Mouse (Mus musculus): ENCODE data around the gene Ntm.
A peak's percentile ranks its signal among the peaks of the same experiment; 100 is the strongest.

The Ntm gene

DNA sequence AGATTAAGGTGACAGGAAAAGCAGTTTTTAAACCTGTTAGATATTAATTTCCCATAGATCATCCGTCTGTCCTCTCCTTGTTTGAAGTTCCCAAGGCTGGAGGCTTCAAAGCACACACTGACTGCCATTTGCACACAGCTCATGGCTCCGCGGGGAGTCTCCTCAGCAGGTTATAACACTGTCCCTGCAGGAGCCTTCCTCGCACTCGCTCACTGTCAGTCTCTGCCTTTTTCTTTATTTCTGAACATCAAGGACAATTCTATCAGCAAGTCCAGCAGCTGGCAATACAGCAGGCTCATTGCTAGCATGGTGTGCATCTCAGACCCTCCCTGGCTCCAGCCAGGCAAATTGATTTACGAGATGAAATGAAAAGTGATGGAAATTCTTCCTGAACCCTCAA is 485.7 kb downstream of the Ntm start:
- no peak for DNase-seq (ENCODE audit: low spot score in 2 of 2)

GRCm38 (mm10) chr9:29473418-29473817 is 489.5 kb downstream of the Ntm start:
- DNase-seq (ENCODE audit: low spot score in 2 of 2): no peak

DNA sequence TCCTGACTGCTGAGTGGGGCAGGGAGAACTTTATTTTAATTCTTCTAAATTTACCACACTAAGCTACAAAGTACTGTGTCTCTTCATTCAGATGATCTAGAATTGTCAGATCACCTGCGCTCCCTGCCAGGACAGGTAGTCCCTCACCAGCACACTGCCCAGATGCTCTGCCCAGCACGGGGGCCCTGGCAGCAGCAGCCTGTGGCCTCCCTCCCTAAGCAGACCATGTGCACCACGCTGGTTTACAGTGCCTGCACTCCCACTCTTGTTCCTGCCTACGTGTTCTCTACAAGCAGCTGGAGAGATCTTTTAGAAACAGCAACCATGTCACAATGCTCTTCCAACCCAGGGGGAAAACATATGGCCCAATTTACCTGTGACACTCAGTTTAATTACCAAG is 490.7 kb downstream of the Ntm start:
- DNase-seq (ENCODE audit: low spot score in 2 of 2): no peak

DNA sequence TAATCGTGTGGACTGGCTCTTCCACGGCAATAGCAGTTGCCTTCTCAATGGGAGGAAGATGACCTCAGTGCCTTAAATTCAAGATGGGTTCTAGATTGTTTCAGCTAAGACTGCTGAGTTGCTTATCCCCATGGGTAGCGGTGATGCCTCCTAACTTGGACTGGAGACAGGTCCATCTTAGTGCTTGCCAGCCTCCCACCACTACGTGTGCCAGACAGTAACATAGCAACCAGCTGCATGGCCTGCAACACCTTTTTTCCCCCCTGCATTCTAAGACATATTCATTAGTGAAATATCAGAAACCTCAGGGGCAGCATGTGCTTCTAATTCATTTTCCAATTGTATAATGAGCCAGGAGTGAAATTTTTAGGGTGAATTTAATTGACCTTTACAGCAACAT is 498.2 kb downstream of the Ntm start:
- DNase-seq (ENCODE audit: low spot score in 2 of 2): no peak

GRCm38 (mm10) chr9:29462970-29463593 is 499.9 kb downstream of the Ntm start:
- no peak for DNase-seq (ENCODE audit: low spot score in 2 of 2)

GRCm38 (mm10) chr9:29457976-29458572 is 504.9 kb downstream of the Ntm start:
- DNase-seq (ENCODE audit: low spot score in 2 of 2): peak; percentile 63 to 72

DNA sequence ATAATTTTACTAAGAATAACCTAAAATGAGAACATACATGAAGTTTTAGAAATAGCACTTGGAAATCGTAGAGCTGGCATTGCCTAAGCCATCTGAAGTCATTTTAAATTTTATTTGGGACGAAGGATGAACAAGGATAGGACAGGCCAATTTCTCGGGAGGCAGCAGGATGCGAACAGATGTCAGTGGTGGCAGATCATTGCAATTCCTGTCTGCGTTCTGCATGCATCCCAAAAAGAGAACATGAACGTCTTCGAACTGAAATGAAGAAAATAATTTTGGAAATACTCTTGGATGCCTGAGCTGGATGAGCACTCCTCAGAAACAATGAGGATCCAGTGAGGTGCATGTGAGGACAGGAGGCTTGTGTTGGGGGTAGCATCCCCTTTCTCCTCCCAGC is 506.9 kb downstream of the Ntm start:
- DNase-seq (ENCODE audit: low spot score in 2 of 2): no peak

DNA sequence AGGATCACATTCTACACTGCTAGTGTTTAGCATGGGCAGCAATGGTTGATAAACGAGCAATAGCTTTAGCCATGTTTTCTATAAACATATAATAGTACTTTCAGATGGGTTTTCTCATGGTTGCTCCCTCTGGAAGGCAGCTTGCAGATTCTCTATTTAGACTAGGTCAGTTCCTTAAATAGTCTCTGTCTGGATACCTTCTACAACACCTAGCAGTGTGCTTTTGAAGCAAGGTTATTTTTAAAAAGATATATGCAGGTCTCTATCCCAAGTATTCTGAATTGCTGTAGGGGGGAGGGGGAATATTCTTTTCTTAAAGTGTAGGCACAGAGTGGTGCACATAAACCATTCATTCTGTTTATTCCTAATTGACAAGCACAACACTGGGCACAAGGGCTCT is 511.7 kb downstream of the Ntm start:
- DNase-seq (ENCODE audit: low spot score in 2 of 2): no peak

DNA sequence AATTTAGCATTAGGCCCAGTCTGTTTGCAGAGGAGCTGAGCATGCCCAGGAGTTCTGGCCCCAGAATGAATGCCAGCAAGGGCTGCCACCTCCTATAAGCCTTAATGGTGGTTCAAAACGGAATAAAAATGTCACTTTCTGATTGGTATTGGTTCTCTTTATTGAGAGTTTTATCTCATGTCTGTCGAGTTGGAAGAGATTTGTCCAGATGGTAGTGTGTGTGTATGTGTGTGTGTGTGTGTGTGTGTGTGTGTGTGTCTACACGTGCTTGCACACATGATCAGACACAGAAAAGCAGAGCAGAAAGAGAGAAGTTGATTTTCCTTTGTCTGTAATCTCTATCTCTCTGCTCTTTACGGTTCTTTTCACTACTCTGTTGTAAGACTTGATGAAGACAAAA is 518.9 kb downstream of the Ntm start:
- DNase-seq (ENCODE audit: low spot score in 2 of 2): no peak

GRCm38 (mm10) chr9:29439401-29439800 is 523.5 kb downstream of the Ntm start:
- DNase-seq (ENCODE audit: low spot score in 2 of 2): no peak

DNA sequence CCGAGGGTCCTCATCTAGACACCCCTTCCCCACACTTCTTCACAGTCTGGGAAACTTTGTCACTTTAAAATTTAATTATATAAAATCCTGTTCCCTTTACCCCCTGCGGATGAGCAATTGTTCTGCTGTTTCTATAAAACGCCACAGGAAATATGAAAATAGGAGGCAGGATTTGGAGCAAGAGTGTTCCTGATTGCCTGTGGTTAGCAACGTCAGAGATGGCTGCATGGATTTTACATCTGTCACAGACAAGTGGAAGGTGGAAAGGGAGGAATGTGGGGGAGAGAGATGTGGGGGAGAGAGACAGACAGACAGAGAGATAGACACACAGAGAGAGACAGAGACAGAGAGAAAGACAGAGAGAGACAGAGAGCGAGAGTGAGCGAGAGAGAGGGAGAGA is 528.3 kb downstream of the Ntm start:
- no peak for DNase-seq (ENCODE audit: low spot score in 2 of 2)

DNA sequence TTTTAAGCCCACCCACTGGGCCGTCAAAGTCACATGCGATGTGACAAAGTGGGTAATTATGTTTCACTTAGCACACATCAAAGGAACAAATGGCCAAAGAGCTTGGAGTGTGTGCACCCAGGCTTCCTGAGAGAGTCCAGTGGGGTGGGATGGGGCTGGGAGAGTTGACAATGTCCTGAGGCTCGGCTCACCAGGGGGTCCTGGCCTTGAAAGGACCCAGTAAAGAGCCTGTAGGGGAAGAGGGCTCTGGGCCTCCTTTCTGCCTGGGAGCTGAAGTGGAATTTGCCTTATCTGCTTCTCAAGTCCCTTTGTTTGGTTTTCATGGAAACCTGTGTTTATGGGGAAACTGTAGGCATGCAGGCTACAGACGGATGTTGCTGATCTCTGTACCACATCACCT is 529.0 kb downstream of the Ntm start:
- no peak for DNase-seq (ENCODE audit: low spot score in 2 of 2)

- no peak for DNase-seq (ENCODE audit: low spot score in 2 of 2)
These were observed 529.8 kb downstream of the Ntm start for GRCm38 (mm10) chr9:29433156-29433555.

DNA sequence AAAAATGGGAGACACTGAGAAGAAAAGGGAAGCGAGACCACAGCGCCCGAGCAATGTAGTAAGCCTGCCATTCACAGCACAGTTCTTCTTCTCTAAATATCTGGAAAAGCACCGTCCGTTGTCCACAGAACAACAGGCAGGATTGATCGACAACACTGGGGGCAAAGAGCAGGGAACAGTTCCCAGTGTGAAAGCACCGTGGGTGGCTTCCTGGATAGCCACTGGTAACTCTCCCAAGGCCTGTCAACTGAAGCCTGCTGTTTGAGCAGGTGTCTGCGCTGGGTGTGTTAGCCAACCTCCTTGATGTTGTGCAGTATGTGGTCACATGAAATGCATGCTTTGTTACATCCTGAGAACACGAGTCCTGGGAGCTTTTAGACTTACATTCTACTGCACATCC is 531.4 kb downstream of the Ntm start:
- DNase-seq (ENCODE audit: low spot score in 2 of 2): no peak

DNA sequence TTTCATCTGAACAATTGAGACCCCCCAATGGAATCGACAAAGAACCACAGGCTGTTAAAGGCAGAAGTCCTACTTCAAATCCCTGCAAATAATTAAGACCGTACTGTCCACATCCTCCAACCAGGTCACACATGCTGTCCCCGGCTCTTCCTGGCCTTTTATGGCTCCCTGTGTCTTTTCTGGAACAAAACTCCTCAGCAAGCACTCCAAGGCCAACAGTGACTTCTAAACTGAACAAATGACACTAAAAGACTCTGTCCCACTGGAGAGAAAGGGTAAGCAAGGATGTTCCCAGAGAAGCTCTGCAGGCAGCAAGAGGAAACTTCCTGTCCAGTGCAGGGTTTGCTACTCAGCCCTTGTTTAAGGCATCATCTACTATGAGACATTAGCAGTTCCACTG is 532.8 kb downstream of the Ntm start:
- DNase-seq (ENCODE audit: low spot score in 2 of 2): no peak

- peak in 1 of 2 experiments; percentile 48 for DNase-seq (ENCODE audit: low spot score in 2 of 2)
These were observed 534.6 kb downstream of the Ntm start for GRCm38 (mm10) chr9:29428322-29428721.

DNA sequence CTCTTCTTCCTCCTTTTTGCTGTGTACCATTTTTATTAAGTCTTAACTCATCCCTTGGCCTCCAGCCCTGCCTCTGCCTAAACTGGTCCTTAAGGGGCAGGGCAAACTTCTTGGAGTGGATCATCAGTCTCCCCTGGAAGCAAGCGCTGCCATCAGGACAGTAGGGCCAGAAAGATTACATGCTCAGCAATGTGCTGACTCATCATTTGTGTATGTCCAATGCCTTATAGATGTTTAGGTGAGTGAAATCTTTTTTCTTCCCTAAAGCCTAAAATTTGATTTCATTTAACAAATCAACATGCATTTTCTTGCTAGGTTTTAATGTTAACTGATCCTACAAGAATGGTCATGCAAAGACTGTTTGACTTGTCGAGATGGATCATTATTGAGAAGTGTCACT is 536.7 kb downstream of the Ntm start:
- no peak for DNase-seq (ENCODE audit: low spot score in 2 of 2)

DNA sequence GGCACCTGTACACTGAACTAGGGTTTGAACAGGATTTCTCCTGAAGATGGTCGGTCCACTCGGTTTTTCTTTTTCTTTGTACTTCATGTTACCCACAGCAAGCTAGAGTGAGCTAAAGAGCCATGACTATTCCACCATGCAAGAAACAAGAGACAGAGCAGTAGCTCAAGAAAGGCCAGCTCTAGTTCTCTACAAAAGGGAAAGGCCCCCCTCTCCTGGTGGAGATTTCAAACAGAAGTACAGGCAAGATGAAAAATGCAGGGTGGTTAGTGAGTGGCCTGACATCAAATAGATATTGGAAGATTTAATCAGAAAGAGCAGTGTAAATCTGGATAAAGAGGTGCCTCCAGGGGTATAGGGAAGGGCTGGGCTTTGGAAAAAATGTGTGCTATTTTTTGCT is 547.4 kb downstream of the Ntm start:
- no peak for DNase-seq (ENCODE audit: low spot score in 2 of 2)

- DNase-seq (ENCODE audit: low spot score in 2 of 2): no peak
These were observed 549.8 kb downstream of the Ntm start for GRCm38 (mm10) chr9:29413126-29413525.

DNA sequence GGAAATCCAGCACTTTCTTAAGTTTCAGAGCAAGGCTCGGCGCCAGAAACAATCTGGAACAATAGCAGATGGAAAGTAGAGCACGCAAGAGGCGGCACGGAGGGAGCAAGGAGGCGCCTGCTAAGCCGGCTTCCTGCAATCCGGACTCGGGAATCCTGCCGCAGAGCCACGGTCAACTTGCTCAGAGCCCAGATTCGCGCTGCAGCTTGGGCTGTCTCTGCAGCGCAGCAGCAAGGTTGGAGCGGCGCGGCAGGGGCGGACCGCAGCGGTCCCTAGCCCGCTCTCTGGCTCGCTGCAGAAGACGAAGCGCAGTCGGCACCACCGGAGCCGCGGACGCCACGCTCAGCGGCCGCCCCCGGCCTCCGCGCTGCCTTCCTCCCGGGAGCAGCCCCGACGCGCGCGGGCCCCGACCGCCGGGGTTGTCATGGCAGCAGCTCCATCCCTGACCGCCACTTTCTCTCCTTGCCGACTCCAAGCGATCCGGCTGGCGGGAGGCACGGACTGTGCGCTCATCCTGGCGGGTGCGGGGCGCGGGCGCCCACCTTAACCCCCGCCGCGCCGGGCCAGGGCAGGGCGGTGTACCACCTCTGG is 550.7 kb downstream of the Ntm start:
- DNase-seq (ENCODE audit: low spot score in 2 of 2): peak; percentile 29 to 60

DNA sequence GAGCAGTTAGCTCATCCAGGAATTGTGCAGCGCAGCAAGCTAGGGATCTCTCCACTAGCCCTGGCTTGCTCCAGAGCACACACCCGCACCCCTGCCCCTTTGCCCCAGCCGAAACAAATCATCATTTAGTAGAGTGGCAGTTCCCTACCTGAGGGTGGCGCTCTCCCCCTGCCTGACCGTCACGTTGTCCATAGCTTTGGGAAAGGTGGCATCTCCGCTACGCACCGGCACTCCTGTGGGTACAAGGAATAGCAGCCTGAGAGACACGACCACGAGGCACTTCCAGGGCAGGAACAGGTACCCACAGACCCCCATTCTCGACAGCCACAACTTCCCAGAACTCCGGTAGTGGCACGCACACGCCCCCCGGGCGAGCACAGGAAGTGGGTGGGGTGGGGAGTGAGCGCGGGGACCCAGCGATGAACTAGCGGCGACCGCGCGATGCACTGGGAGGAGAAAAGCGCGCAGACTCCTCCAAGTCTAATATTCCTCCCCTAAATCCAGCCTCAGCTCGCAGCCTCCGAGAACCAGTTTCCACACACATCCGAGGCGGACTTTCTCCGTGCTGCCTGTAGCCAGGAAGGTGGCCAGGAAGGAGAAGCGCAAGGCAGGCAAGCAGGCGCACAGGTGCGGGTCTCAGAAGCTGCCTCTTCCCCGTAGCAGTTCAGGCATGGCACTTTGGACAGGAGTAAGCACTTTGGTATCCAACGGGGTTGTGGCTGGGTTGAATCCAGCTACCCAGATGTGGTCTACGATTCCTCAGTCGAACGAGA is 551.3 kb downstream of the Ntm start:
- DNase-seq (ENCODE audit: low spot score in 2 of 2): peak; percentile 28 to 72

GRCm38 (mm10) chr9:29410728-29411407 is 552.1 kb downstream of the Ntm start:
- no peak for DNase-seq (ENCODE audit: low spot score in 2 of 2)

Data from cerebellum, postnatal 4 days (tissue).